ENCODE assay signal across 8 mouse cellular contexts in genomic region chr1:89968111-89968851, GRCm38 (mm10). TPM values are rescaled to one million over a fixed set of nuclear protein-coding genes. Genes with fewer than 3 reads are reported as not detected.
DNase-seq lines count a peak whose midpoint lies in the region; ATAC-seq and TF ChIP-seq lines count a peak whose summit lies in the region.

No protein-coding gene starts in this region.

- peak overlapping the region; percentile 66 for H3K4me3 ChIP-seq in cerebellum, adult 2 months (replicated peaks; ENCODE audit: insufficient read depth, low read depth, low read length)
- H3K4me3 ChIP-seq in midbrain, embryonic 13.5 days (replicated peaks) = peak overlapping the region; percentile 62

- ATAC-seq in midbrain, embryonic 13.5 days = peak; percentile 77
- no peak for ATAC-seq in monocyte, adult 5-6 weeks (replicated peaks; ENCODE audit: insufficient number of reproducible peaks, low FRiP score, low TSS enrichment, poor library complexity, severe bottlenecking)

- H3K4me1 ChIP-seq in cerebellum, adult 2 months (ENCODE audit: control insufficient read depth, insufficient read depth, low read length) = no peaks in the 10 kb centered on the region
- peaks cover 22% of the 10 kb centered on the region for H3K4me1 ChIP-seq in midbrain, embryonic 13.5 days (replicated peaks)

- no peak overlapping the region for H3K27ac ChIP-seq in cerebellum, adult 2 months (ENCODE audit: insufficient read depth, low read length)
- H3K27ac ChIP-seq in midbrain, embryonic 13.5 days = peak overlapping the region; percentile 47; the same call in 1 of the 2 replicates

- no peaks in the 10 kb centered on the region for H3K36me3 ChIP-seq in midbrain, embryonic 13.5 days

- TF ChIP-seq CTCF in cerebellum, adult 2 months (IDR thresholded peaks at IDR 0.05; ENCODE audit: borderline replicate concordance, insufficient read depth, low read depth, low read length) = no peak

- peak; percentile 21 for DNase-seq in kidney, postnatal 10 days
- DNase-seq in kidney, postnatal 25 days = no peak
- peak; percentile 66 to 73 for DNase-seq in cerebellum, adult 2 months
- DNase-seq in frontal cortex, postnatal 25 days (ENCODE audit: low spot score in 2 of 2) = peak; percentile 16 to 29
- peak; percentile 54 to 68 for DNase-seq in layer of hippocampus, postnatal 10 days (ENCODE audit: low spot score in 2 of 2)
- no peak for DNase-seq in B cell, adult 2 months

- TF ChIP-seq POLR2A in cerebellum, adult 2 months (IDR thresholded peaks at IDR 0.05; ENCODE audit: borderline replicate concordance, insufficient read depth, low read length) = no peak

- under 1% methylated on average over 92 of the region's 95 CpGs for WGBS in cerebellum, adult 2 months
- under 1% methylated on average over 95 of the region's 95 CpGs for WGBS in midbrain, embryonic 13.5 days

- H3K9ac ChIP-seq in midbrain, embryonic 13.5 days (replicated peaks) = peak overlapping the region; percentile 76

- H3K9me3 ChIP-seq in midbrain, embryonic 13.5 days = no peaks in the 10 kb centered on the region

- no peaks in the 10 kb centered on the region for H3K27me3 ChIP-seq in cerebellum, adult 2 months (ENCODE audit: control insufficient read depth, insufficient read depth, low read length)
- peaks cover 86% of the 10 kb centered on the region for H3K27me3 ChIP-seq in midbrain, embryonic 13.5 days

- peak overlapping the region; percentile 93 for H3K4me2 ChIP-seq in midbrain, embryonic 13.5 days (replicated peaks)

RNA-seq across cellular contexts. Expression of gene Gbx2, which starts 37.3 kb away (rescaled TPM):
- 1.7 and 2.1 TPM in 2 replicates for polyA plus RNA-seq in cerebellum, adult 2 months (2012; rRNA removed)
- under 1 TPM; 0.55 to 0.67 TPM for total RNA-seq in layer of hippocampus, postnatal 10 days (2021)
- polyA plus RNA-seq in midbrain, embryonic 13.5 days (2015; fragmentation: Nextera tagmentation; extraction: Ambion mirVana) = 33.3 and 72.3 TPM in 2 replicates
- not detected in 3 replicates for total RNA-seq in monocyte, adult 5-6 weeks (2017)

RNA-seq across cellular contexts. Expression of gene Asb18, which starts 46.2 kb away (rescaled TPM):
- polyA plus RNA-seq in cerebellum, adult 2 months (2012; rRNA removed) = 1.3 and 1.5 TPM in 2 replicates
- total RNA-seq in layer of hippocampus, postnatal 10 days (2021) = 1 to 10 TPM; 2.3 to 2.4 TPM
- 0.34 and 0.37 TPM in 2 replicates for polyA plus RNA-seq in midbrain, embryonic 13.5 days (2015; fragmentation: Nextera tagmentation; extraction: Ambion mirVana)
- not detected in 3 replicates for total RNA-seq in monocyte, adult 5-6 weeks (2017)

Comparison
In these comparisons a context has a peak if more than half of its experiments do, and no peak if none do; other contexts are left out.
1. DNase-seq: peak in kidney, postnatal 10 days (single experiment), cerebellum, adult 2 months (2 of 2), frontal cortex, postnatal 25 days (2 of 2) and layer of hippocampus, postnatal 10 days (2 of 2); none in kidney, postnatal 25 days (0 of 2) and B cell, adult 2 months (0 of 2).